Mouse (Mus musculus) kidney, embryonic 16.5 days (tissue): ENCODE results near the gene Kmt5c. TPM values are rescaled to one million over a fixed set of nuclear protein-coding genes. Genes with fewer than 3 reads are reported as not detected.

Source experiments
- ATAC-seq: fragments of 200-750 bp; cut with Nextera tagmentation; 2 replicates; pipeline ENCODE4 v1.8.0; 2017; ENCODE audit warnings: moderate TSS enrichment; ENCODE audit not compliant: low FRiP score, low TSS enrichment
- H3K27ac ChIP-seq: fragments of 300-500 bp; sonication (generic); 2 replicates; pipeline ENCODE4 v1.5.1; 2014; ENCODE audit warnings: low read length
- H3K27me3 ChIP-seq: fragments of 300-500 bp; sonication (generic); 2 replicates; pipeline ENCODE4 v1.6.1; 2014; ENCODE audit warnings: low read length, control low read depth, mixed read lengths; ENCODE audit not compliant: insufficient read depth
- H3K36me3 ChIP-seq: fragments of 300-500 bp; sonication (generic); 2 replicates; pipeline ENCODE4 v1.6.1; 2014; ENCODE audit warnings: low read length, control low read depth, mixed read lengths; ENCODE audit not compliant: insufficient read depth
- H3K4me1 ChIP-seq: fragments of 300-500 bp; sonication (generic); 2 replicates; pipeline ENCODE4 v1.6.1; 2014; ENCODE audit warnings: low read length, control low read depth, mixed read lengths; ENCODE audit not compliant: insufficient read depth
- H3K4me2 ChIP-seq: fragments of 300-500 bp; sonication (generic); replicated peaks from 2 replicates; pipeline ENCODE4 v1.6.1; 2014; ENCODE audit warnings: low read depth, low read length
- H3K4me3 ChIP-seq: fragments of 300-500 bp; sonication (generic); 2 replicates; pipeline ENCODE4 v1.5.1; 2014; ENCODE audit warnings: mild to moderate bottlenecking, low read length
- H3K9ac ChIP-seq: fragments of 300-500 bp; sonication (generic); replicated peaks from 2 replicates; pipeline ENCODE4 v1.6.1; 2014; ENCODE audit warnings: low read length
- H3K9me3 ChIP-seq: fragments of 300-500 bp; sonication (generic); 2 replicates; pipeline ENCODE4 v1.6.1; 2016; ENCODE audit warnings: low read length, control low read depth
- WGBS: fragments of 180-500 bp; shearing (Covaris S2); extraction: QIAGEN DNeasy Blood & Tissue Kit; methylation state at CpG from one replicate; pipeline ENCODE4 v1.1.7; 2014; 5-methylcytosine and 5-hydroxymethylcytosine counted together
- polyA plus RNA-seq: library from polyadenylated mRNA; unstranded; fragments of >200 nt; fragmentation: Nextera tagmentation; extraction: Ambion mirVana; gene quantifications from 2 replicates; pipeline ENCODE4 v1.2.1, GENCODE M21; 2015

The Kmt5c gene
- polyA plus RNA-seq, 1 experiment from 2014 or later = 99.3 TPM

DNA sequence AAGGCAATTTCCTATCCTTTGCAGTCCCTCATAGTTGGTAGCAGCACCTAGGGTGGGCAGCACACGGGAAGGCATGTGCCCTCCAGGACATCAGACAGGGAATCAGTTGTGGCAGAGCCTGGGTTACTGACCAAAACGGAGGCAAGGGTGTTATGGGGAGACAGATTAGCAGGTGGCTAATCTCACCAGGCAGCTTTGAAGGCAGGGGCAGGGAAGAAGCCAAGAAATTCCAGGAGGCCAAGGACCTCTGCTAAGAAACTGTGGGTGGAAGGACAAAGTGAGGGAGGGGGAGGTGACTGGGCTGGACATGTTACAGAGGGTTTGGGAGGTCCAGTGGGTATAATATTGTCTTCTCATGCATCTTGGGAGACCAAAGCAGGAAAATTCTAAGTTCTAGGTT, 3.4 kb downstream of the Kmt5c start:
- no peak overlapping the region for H3K4me3 ChIP-seq
- 52% methylated on average over 2 of the region's 2 CpGs for WGBS
- H3K27ac ChIP-seq = no peak overlapping the region

GRCm38 (mm10) chr7:4744886-4745285, 5.0 kb downstream of the Kmt5c start:
- H3K9me3 ChIP-seq = no peaks in the 10 kb centered on the region
- H3K27ac ChIP-seq = no peak overlapping the region
- H3K36me3 ChIP-seq = peaks cover 23% of the 10 kb centered on the region
- 96% methylated on average over 5 of the region's 6 CpGs for WGBS
- H3K4me2 ChIP-seq = no peak overlapping the region
- H3K9ac ChIP-seq = no peak overlapping the region
- peaks cover 22% of the 10 kb centered on the region for H3K4me1 ChIP-seq
- no peak overlapping the region for H3K4me3 ChIP-seq
- H3K27me3 ChIP-seq = no peaks in the 10 kb centered on the region
- ATAC-seq = no peak

More for the DNA sequence above, 3.4 kb downstream of the Kmt5c start:
- no peak for ATAC-seq
- Histone ChIP-seq H3K9me3 (no peaks in the 10 kb centered on the region), H3K4me1 (peaks cover 28% of the 10 kb centered on the region), H3K36me3 (peaks cover 18% of the 10 kb centered on the region), H3K27me3 (no peaks in the 10 kb centered on the region), H3K4me2 (no peak overlapping the region), H3K9ac (no peak overlapping the region)

- H3K9me3 ChIP-seq = no peaks in the 10 kb centered on the region
- no peaks in the 10 kb centered on the region for H3K27me3 ChIP-seq
- ATAC-seq = no peak
- H3K4me3 ChIP-seq = no peak overlapping the region
- peaks cover 23% of the 10 kb centered on the region for H3K36me3 ChIP-seq
- no peak overlapping the region for H3K9ac ChIP-seq
- WGBS = 87% methylated on average over 22 of the region's 22 CpGs
- peaks cover 16% of the 10 kb centered on the region for H3K4me1 ChIP-seq
- no peak overlapping the region for H3K27ac ChIP-seq
- no peak overlapping the region for H3K4me2 ChIP-seq
Measured at GRCm38 (mm10) chr7:4746326-4746980, 6.5 kb downstream of the Kmt5c start.

DNA sequence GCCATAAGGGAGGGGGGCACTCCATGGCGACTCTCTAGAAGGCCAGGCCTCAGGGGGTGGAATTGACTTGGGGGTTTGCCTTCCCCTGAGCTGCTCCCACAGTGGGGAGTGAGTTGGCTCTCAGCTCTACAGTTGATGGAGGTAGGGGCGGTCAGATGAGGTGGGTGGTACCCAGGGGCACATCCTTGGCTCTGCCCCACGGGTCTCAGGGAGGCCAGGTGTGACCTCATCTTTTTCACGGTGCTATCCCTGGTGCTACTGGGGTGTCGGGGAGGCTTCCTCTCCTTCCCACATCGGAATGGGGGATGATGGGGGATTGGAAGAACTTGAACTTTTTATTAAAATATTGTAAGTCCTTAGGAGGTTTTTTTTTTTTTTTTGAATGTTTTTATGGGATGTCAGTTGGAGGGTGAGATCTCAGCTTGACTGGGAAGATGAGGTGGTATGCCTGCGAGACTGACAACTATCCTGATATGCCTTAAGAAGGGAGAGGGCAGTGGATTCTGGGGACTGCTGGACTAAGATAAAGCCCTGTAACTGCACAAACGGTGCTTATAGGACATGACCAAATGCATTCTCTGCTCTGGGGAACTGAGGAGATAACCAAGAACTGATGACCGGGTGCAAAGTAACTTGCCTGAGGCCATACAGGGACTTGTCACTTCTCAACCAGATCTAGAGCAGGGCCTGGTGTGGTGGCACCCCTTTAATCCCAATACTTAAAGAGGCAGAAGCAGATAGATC, 7.4 kb downstream of the Kmt5c start:
- no peak overlapping the region for H3K27ac ChIP-seq
- H3K27me3 ChIP-seq = no peaks in the 10 kb centered on the region
- peaks cover 23% of the 10 kb centered on the region for H3K36me3 ChIP-seq
- no peak overlapping the region for H3K4me3 ChIP-seq
- H3K4me2 ChIP-seq = no peak overlapping the region
- ATAC-seq = no peak
- 79% methylated on average over 9 of the region's 9 CpGs for WGBS
- peaks cover 15% of the 10 kb centered on the region for H3K4me1 ChIP-seq
- no peak overlapping the region for H3K9ac ChIP-seq
- no peaks in the 10 kb centered on the region for H3K9me3 ChIP-seq

DNA sequence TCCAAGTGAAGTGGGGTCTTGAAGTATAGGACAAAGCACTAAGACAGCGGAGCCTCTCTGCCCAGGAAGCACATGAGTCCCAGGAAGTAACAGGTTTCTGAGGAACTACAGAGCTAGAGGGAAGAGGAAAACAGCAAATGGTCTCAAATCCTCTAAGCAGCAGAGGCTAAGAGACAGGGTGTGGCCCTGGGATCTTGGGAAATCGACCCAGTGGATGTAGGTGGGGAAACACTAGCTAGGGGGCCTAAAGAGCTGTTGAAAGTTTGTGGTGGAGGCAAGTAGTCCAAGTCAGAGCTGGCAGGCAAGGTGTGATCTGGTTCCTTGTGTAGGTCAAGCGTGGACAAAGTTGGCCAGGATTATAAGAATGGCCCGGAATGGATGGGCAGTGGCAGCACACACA, 8.4 kb downstream of the Kmt5c start:
- Histone ChIP-seq H3K4me2 (no peak overlapping the region), H3K27me3 (no peaks in the 10 kb centered on the region), H3K9me3 (no peaks in the 10 kb centered on the region), H3K4me1 (peaks cover 21% of the 10 kb centered on the region), H3K9ac (no peak overlapping the region), H3K27ac (no peak overlapping the region), H3K36me3 (peaks cover 23% of the 10 kb centered on the region), H3K4me3 (no peak overlapping the region)
- ATAC-seq = no peak
- WGBS = 83% methylated on average over 4 of the region's 4 CpGs

DNA sequence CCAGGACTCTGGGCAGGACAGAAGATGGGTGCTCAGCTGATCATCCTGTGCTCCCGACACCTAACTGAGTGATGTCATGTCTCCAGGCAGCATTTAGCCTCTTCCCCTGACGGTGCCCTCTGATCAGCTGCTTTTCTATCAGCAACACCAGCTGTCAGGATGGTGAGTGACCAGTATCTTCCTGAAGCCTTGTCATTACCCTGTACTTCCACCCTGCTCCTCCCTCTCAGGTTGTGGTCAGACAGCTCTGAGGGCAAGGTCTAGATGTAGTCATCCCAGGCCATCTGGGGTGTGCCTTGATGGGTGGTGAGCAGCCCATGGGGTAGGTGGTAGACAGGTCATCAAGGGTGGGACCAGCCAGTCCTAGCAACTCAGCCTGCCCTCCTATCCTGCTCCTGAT, 9.3 kb downstream of the Kmt5c start:
- H3K4me2 ChIP-seq = no peak overlapping the region
- no peak overlapping the region for H3K9ac ChIP-seq
- no peaks in the 10 kb centered on the region for H3K27me3 ChIP-seq
- no peaks in the 10 kb centered on the region for H3K9me3 ChIP-seq
- peaks cover 20% of the 10 kb centered on the region for H3K36me3 ChIP-seq
- peaks cover 19% of the 10 kb centered on the region for H3K4me1 ChIP-seq
- no peak overlapping the region for H3K27ac ChIP-seq
- 83% methylated on average over 2 of the region's 2 CpGs for WGBS
- ATAC-seq = no peak
- H3K4me3 ChIP-seq = no peak overlapping the region

DNA sequence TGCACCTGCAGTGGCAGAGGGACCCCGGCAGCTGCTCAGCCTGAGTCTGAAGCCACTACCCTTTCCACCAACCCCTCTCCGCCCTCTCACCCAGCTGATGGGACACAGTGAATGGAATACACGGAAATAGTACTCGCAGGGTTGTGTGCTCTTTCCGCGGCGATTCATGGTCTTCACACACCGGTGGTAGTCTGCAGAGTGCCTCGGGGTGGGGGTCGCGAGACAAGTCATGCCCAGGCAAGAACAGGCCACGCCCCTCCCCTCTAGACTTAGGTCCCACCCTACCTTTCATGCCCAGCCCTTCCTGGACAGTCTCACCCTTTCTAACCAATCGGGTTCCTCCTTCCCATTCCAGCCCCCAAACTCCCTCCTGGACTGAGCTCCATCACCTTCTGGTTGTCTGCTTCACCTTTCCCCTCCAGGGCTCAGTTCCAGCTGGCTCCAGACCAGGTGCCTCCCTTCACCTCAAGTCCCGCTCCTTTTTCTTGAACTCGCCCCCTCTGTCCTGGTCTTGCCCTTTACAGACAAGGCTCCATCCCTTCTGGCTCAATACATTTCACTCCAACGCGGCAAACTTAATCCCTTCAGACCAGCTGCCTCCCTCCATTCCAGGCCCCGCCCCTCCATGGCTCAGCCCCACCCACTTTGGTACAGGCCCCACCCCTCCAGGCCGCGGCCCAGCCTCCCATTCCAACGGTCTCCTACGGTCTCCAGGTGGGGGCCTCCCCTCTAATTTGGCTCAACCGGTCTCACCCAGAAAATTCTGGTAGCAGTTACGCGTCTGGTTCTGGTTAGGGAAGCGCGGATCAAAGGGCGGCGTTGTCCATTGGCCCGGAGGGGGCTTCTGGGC, 12.3 kb downstream of the Kmt5c start:
- Histone ChIP-seq H3K4me1 (peaks cover 19% of the 10 kb centered on the region), H3K4me3 (peak overlapping the region; percentile 58), H3K4me2 (peak overlapping the region; percentile 74), H3K36me3 (peaks cover 6% of the 10 kb centered on the region; the same call in 1 of the 2 replicates), H3K9me3 (no peaks in the 10 kb centered on the region), H3K27ac (peak overlapping the region; percentile 80), H3K27me3 (no peaks in the 10 kb centered on the region), H3K9ac (peak overlapping the region; percentile 61)
- WGBS = under 1% methylated on average over 30 of the region's 30 CpGs
- ATAC-seq = peak; percentile 86

DNA sequence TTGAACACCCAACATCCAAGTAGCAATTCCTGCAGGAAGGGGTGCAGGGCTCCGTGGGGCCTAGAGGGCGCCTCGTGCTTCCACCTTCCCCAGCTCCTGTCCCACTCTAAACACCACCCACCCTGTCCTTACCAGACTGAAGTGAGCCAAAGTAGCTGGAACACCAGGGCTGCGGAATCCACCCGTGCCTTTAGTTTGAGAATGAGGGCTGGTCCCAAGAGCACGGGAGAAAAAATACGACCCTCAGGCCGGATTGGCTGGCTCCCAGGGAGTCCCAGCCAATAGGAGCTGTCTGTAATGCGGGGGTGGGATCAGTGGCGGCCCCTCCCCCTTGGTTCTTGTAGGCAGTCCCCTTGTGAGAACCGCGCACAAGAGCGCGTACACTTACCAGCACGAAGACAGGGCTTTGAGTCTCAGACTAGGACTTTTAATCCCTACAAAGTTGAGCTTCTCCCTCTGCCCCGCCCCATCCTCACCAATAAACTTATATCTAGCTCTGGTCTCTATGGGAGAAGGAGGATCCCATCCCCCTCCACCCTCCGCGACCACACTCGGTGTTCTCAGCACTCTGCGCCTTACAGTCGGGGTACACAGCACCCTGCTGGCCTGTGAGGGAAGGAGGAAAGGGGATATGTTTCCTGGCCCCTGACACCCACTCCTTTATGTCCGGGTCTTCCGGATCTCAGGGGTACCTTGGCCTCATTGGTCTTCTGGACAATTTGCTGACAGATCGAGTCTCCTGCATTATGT, 13.1 kb downstream of the Kmt5c start, which contains the start of gene Cox6b2:
Gene Cox6b2, minus strand, starts transcription at position 274 of the 750 bp plus-strand sequence.
- peaks cover 6% of the 10 kb centered on the region; the same call in 1 of the 2 replicates for H3K36me3 ChIP-seq
- peak within 1 kb of the TSS; percentile 66 for H3K9ac ChIP-seq
- ATAC-seq = peak; percentile 95
- peak within 1 kb of the TSS; percentile 74 for H3K4me2 ChIP-seq
- H3K4me3 ChIP-seq = peak within 1 kb of the TSS; percentile 58
- H3K27ac ChIP-seq = peak within 1 kb of the TSS; percentile 80
- peaks cover 19% of the 10 kb centered on the region for H3K4me1 ChIP-seq
- no peaks in the 10 kb centered on the region for H3K27me3 ChIP-seq
- no peaks in the 10 kb centered on the region for H3K9me3 ChIP-seq
- WGBS = 3% methylated on average over 24 of the region's 24 CpGs

- H3K9ac ChIP-seq = no peak overlapping the region
- H3K4me2 ChIP-seq = no peak overlapping the region
- no peak overlapping the region for H3K27ac ChIP-seq
- no peak overlapping the region for H3K4me3 ChIP-seq
- H3K4me1 ChIP-seq = no peaks in the 10 kb centered on the region
- no peak for ATAC-seq
- whole genome bisulfite sequencing = 67% methylated on average over 1 of the region's 1 CpGs
- H3K27me3 ChIP-seq = no peaks in the 10 kb centered on the region
- no peaks in the 10 kb centered on the region for H3K9me3 ChIP-seq
- no peaks in the 10 kb centered on the region for H3K36me3 ChIP-seq
Measured at GRCm38 (mm10) chr7:4759670-4760069, 19.8 kb downstream of the Kmt5c start.
